Mouse (Mus musculus) retina, embryonic 14.5 days (tissue): ENCODE data around the gene Slc25a48.

Source experiments
- DNase-seq: peaks from one replicate; pipeline ENCODE4 v3.0.0-alpha.2; 2015; ENCODE audit warnings: low spot score

Gene Slc25a48

GRCm38 (mm10) chr13:56509796-56510195 is 71.6 kb downstream of the Slc25a48 start:
- DNase-seq = no peak

- DNase-seq = peak; percentile 50
These were observed 75.4 kb downstream of the Slc25a48 start for GRCm38 (mm10) chr13:56513595-56513994.

- DNase-seq = peak; percentile 67
These were observed 78.2 kb downstream of the Slc25a48 start for GRCm38 (mm10) chr13:56516311-56516710.

GRCm38 (mm10) chr13:56516816-56517215 is 78.7 kb downstream of the Slc25a48 start:
- peak; percentile 60 for DNase-seq

GRCm38 (mm10) chr13:56522081-56522820 is 84.1 kb downstream of the Slc25a48 start, which contains the start of gene Fbxl21:
Fbxl21 (plus strand) TSS chr13:56522472.
- peak; percentile 93 for DNase-seq

GRCm38 (mm10) chr13:56522821-56523167 is 84.6 kb downstream of the Slc25a48 start:
- DNase-seq = no peak
